In the genomic region with DNA sequence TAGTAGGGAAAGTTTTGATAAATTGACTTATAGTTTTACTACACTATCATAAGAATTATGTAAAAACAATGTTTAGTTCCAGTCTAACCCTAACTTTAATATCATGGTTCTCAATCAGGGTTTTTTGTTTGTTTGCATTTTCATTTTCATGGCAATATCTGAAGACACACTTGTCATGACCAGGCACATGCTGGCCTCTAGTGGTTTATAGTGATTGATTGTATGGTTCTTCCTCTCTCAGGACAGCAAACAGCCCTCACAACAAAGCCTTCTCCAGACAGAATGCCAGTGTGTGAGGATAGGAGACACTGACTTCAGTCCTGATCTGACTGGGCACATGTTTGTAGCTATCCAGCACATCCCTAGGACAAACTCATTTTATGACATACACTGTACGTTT, we compare ENCODE assay signal across 18 mouse cellular contexts. TPM values are rescaled to one million over a fixed set of nuclear protein-coding genes. Genes with fewer than 3 reads are reported as not detected.
DNase-seq lines count a peak whose midpoint lies in the region; ATAC-seq and TF ChIP-seq lines count a peak whose summit lies in the region.
"Had no signal": no experiment of that assay in that cellular context is flagged by ENCODE, and none has a peak within 500 bp of the region (broad histone marks: within the 10 kb centered on the region; RNA-seq: fewer than 3 reads in every experiment).

No protein-coding gene starts in this region.

- no peaks in the 10 kb centered on the region for H3K36me3 ChIP-seq in kidney, adult 2 months (ENCODE audit: control insufficient read depth, insufficient read depth, low read length)
- H3K36me3 ChIP-seq in kidney, embryonic 16.5 days (ENCODE audit: insufficient read depth, low read length), result no peaks in the 10 kb centered on the region
- no peaks in the 10 kb centered on the region for H3K36me3 ChIP-seq in midbrain, postnatal 0 days (ENCODE audit: insufficient read depth, low read length)
- no peaks in the 10 kb centered on the region for H3K36me3 ChIP-seq in midbrain, embryonic 13.5 days
- H3K36me3 ChIP-seq: hindbrain, embryonic 13.5 days; midbrain, embryonic 12.5 days had no signal

- H3K4me3 ChIP-seq in kidney, adult 2 months (ENCODE audit: insufficient read depth, low read depth, low read length), result no peak overlapping the region
- no peak overlapping the region for H3K4me3 ChIP-seq in kidney, embryonic 16.5 days (ENCODE audit: low read length)
- no peak overlapping the region for H3K4me3 ChIP-seq in midbrain, postnatal 0 days (ENCODE audit: low read depth, low read length)
- no peak overlapping the region for H3K4me3 ChIP-seq in midbrain, embryonic 13.5 days (replicated peaks)
- H3K4me3 ChIP-seq: hindbrain, embryonic 13.5 days; midbrain, embryonic 12.5 days had no signal

- TF ChIP-seq CTCF in kidney, adult 2 months (conservative IDR thresholded peaks at IDR 0.05; ENCODE audit: insufficient read depth, insufficient read length, low read depth, low read length), result no peak
- peak; percentile 40 for TF ChIP-seq CTCF in midbrain, postnatal 0 days (IDR thresholded peaks at IDR 0.05)

- H3K4me1 ChIP-seq in kidney, adult 2 months (ENCODE audit: control insufficient read depth, insufficient read depth, low read length), result no peaks in the 10 kb centered on the region
- H3K4me1 ChIP-seq in kidney, embryonic 16.5 days (ENCODE audit: insufficient read depth, low read length), result no peaks in the 10 kb centered on the region
- H3K4me1 ChIP-seq in midbrain, postnatal 0 days (ENCODE audit: insufficient read depth, low read length), result no peaks in the 10 kb centered on the region
- no peaks in the 10 kb centered on the region for H3K4me1 ChIP-seq in midbrain, embryonic 13.5 days (replicated peaks)
- H3K4me1 ChIP-seq: hindbrain, embryonic 13.5 days; midbrain, embryonic 12.5 days had no signal

- no peak for ATAC-seq in kidney, embryonic 16.5 days (ENCODE audit: low FRiP score, low TSS enrichment)
- no peak for ATAC-seq in midbrain, postnatal 0 days (ENCODE audit: low FRiP score)
- ATAC-seq in midbrain, embryonic 13.5 days, result no peak

- no peak for TF ChIP-seq POLR2A in kidney, adult 2 months (IDR thresholded peaks at IDR 0.05; ENCODE audit: low read depth, low read length)

- WGBS in kidney, adult 2 months, result 85% methylated on average over 1 of the region's 1 CpGs
- 74% methylated on average over 1 of the region's 1 CpGs for WGBS in kidney, embryonic 16.5 days
- 81% methylated on average over 1 of the region's 1 CpGs for WGBS in midbrain, postnatal 0 days
- WGBS in midbrain, embryonic 13.5 days, result 95% methylated on average over 1 of the region's 1 CpGs

- H3K9me3 ChIP-seq in kidney, embryonic 16.5 days (ENCODE audit: low read length), result no peaks in the 10 kb centered on the region
- H3K9me3 ChIP-seq in midbrain, postnatal 0 days (ENCODE audit: low read length), result no peaks in the 10 kb centered on the region
- no peaks in the 10 kb centered on the region for H3K9me3 ChIP-seq in midbrain, embryonic 13.5 days
- H3K9me3 ChIP-seq: hindbrain, embryonic 13.5 days; midbrain, embryonic 12.5 days had no signal

- no peak overlapping the region for H3K27ac ChIP-seq in kidney, adult 2 months (ENCODE audit: insufficient read depth, low read depth, low read length)
- H3K27ac ChIP-seq in kidney, embryonic 16.5 days (ENCODE audit: low read length), result no peak overlapping the region
- no peak overlapping the region for H3K27ac ChIP-seq in midbrain, postnatal 0 days (ENCODE audit: low read depth, low read length)
- H3K27ac ChIP-seq in midbrain, embryonic 13.5 days, result no peak overlapping the region
- H3K27ac ChIP-seq: hindbrain, embryonic 13.5 days; midbrain, embryonic 12.5 days had no signal

- H3K27me3 ChIP-seq in kidney, adult 2 months (replicated peaks; ENCODE audit: control insufficient read depth, insufficient read depth, low read length), result no peaks in the 10 kb centered on the region
- H3K27me3 ChIP-seq in kidney, embryonic 16.5 days (ENCODE audit: insufficient read depth, low read length), result no peaks in the 10 kb centered on the region
- no peaks in the 10 kb centered on the region for H3K27me3 ChIP-seq in midbrain, postnatal 0 days (ENCODE audit: insufficient read depth, low read length)
- H3K27me3 ChIP-seq in midbrain, embryonic 13.5 days, result no peaks in the 10 kb centered on the region
- H3K27me3 ChIP-seq: hindbrain, embryonic 13.5 days; midbrain, embryonic 12.5 days had no signal

- no peak overlapping the region for H3K4me2 ChIP-seq in kidney, embryonic 16.5 days (replicated peaks; ENCODE audit: low read depth, low read length)
- no peak overlapping the region for H3K4me2 ChIP-seq in midbrain, postnatal 0 days (ENCODE audit: low read depth, low read length, poor library complexity, severe bottlenecking)
- H3K4me2 ChIP-seq in midbrain, embryonic 13.5 days (replicated peaks), result no peak overlapping the region
- H3K4me2 ChIP-seq: hindbrain, embryonic 13.5 days; midbrain, embryonic 12.5 days had no signal

- DNase-seq in kidney, adult 2 months, result peak; percentile 46
- DNase-seq in midbrain, postnatal 0 days (ENCODE audit: low spot score), result no peak
- DNase-seq in adipocyte (ENCODE audit: low spot score), result peak; percentile 21
- DNase-seq in naive thymus-derived CD4-positive, alpha-beta T cell, adult 2 months (ENCODE audit: low read depth), result peak; percentile 47
- no peak for DNase-seq in embryo, embryonic 11 days
- DNase-seq: cerebellum, adult 2 months; retina, postnatal 1 day; spleen, adult 18-20 months had no signal

- H3K9ac ChIP-seq in kidney, embryonic 16.5 days (replicated peaks; ENCODE audit: low read length), result no peak overlapping the region
- no peak overlapping the region for H3K9ac ChIP-seq in midbrain, postnatal 0 days (replicated peaks; ENCODE audit: low read length, poor library complexity, severe bottlenecking)
- no peak overlapping the region for H3K9ac ChIP-seq in midbrain, embryonic 13.5 days (replicated peaks)
- H3K9ac ChIP-seq: hindbrain, embryonic 13.5 days; midbrain, embryonic 12.5 days had no signal

RNA-seq across cellular contexts. Expression of a gene that starts 13.2 kb away (rescaled TPM):
- not detected in 2 replicates for polyA plus RNA-seq in kidney, adult 2 months (2012; rRNA removed)
- polyA plus RNA-seq in kidney, embryonic 16.5 days (2015; fragmentation: Nextera tagmentation; extraction: Ambion mirVana), result not detected in 2 replicates
- not detected in 2 replicates for total RNA-seq in midbrain, postnatal 0 days (2014; rRNA removed)
- polyA plus RNA-seq in midbrain, postnatal 0 days (2015; fragmentation: Nextera tagmentation; extraction: Ambion mirVana), result not detected in 2 replicates
- not detected in 2 replicates for polyA plus RNA-seq in midbrain, embryonic 13.5 days (2015; fragmentation: Nextera tagmentation; extraction: Ambion mirVana)
- total RNA-seq: granulocyte monocyte progenitor cell, adult 5-6 weeks; layer of hippocampus, adult 8-10 months had no signal
- polyA plus RNA-seq: cerebellum, adult 2 months; frontal cortex, adult 2 months; hindbrain, embryonic 13.5 days; limb, embryonic 11.5 days; liver, embryonic 16.5 days; midbrain, embryonic 12.5 days; neural tube, embryonic 11.5 days had no signal

RNA-seq across cellular contexts. Expression of a gene that starts 17.4 kb away (rescaled TPM):
- not detected in 2 replicates for polyA plus RNA-seq in kidney, adult 2 months (2012; rRNA removed)
- not detected in 2 replicates for polyA plus RNA-seq in kidney, embryonic 16.5 days (2015; fragmentation: Nextera tagmentation; extraction: Ambion mirVana)
- total RNA-seq in midbrain, postnatal 0 days (2014; rRNA removed), result not detected in 2 replicates
- polyA plus RNA-seq in midbrain, postnatal 0 days (2015; fragmentation: Nextera tagmentation; extraction: Ambion mirVana), result not detected in 2 replicates
- not detected in 2 replicates for polyA plus RNA-seq in midbrain, embryonic 13.5 days (2015; fragmentation: Nextera tagmentation; extraction: Ambion mirVana)
- total RNA-seq: granulocyte monocyte progenitor cell, adult 5-6 weeks; layer of hippocampus, adult 8-10 months had no signal
- polyA plus RNA-seq: cerebellum, adult 2 months; frontal cortex, adult 2 months; hindbrain, embryonic 13.5 days; limb, embryonic 11.5 days; liver, embryonic 16.5 days; midbrain, embryonic 12.5 days; neural tube, embryonic 11.5 days had no signal

RNA-seq across cellular contexts. Expression of a gene that starts 27.1 kb away (rescaled TPM):
- not detected in 2 replicates for polyA plus RNA-seq in kidney, adult 2 months (2012; rRNA removed)
- not detected in 2 replicates for polyA plus RNA-seq in kidney, embryonic 16.5 days (2015; fragmentation: Nextera tagmentation; extraction: Ambion mirVana)
- total RNA-seq in midbrain, postnatal 0 days (2014; rRNA removed), result not detected in 2 replicates
- not detected in 2 replicates for polyA plus RNA-seq in midbrain, postnatal 0 days (2015; fragmentation: Nextera tagmentation; extraction: Ambion mirVana)
- polyA plus RNA-seq in midbrain, embryonic 13.5 days (2015; fragmentation: Nextera tagmentation; extraction: Ambion mirVana), result not detected in 2 replicates
- total RNA-seq: granulocyte monocyte progenitor cell, adult 5-6 weeks; layer of hippocampus, adult 8-10 months had no signal
- polyA plus RNA-seq: cerebellum, adult 2 months; frontal cortex, adult 2 months; hindbrain, embryonic 13.5 days; limb, embryonic 11.5 days; liver, embryonic 16.5 days; midbrain, embryonic 12.5 days; neural tube, embryonic 11.5 days had no signal

RNA-seq across cellular contexts. Expression of a gene that starts 30.1 kb away (rescaled TPM):
- not detected in 2 replicates for polyA plus RNA-seq in kidney, adult 2 months (2012; rRNA removed)
- not detected in 2 replicates for polyA plus RNA-seq in kidney, embryonic 16.5 days (2015; fragmentation: Nextera tagmentation; extraction: Ambion mirVana)
- not detected in 2 replicates for total RNA-seq in midbrain, postnatal 0 days (2014; rRNA removed)
- not detected in 2 replicates for polyA plus RNA-seq in midbrain, postnatal 0 days (2015; fragmentation: Nextera tagmentation; extraction: Ambion mirVana)
- polyA plus RNA-seq in midbrain, embryonic 13.5 days (2015; fragmentation: Nextera tagmentation; extraction: Ambion mirVana), result not detected in 2 replicates
- total RNA-seq: granulocyte monocyte progenitor cell, adult 5-6 weeks; layer of hippocampus, adult 8-10 months had no signal
- polyA plus RNA-seq: cerebellum, adult 2 months; frontal cortex, adult 2 months; hindbrain, embryonic 13.5 days; limb, embryonic 11.5 days; liver, embryonic 16.5 days; midbrain, embryonic 12.5 days; neural tube, embryonic 11.5 days had no signal

RNA-seq across cellular contexts. Expression of a gene that starts 42.0 kb away (rescaled TPM):
- not detected in 2 replicates for polyA plus RNA-seq in kidney, adult 2 months (2012; rRNA removed)
- not detected in 2 replicates for polyA plus RNA-seq in kidney, embryonic 16.5 days (2015; fragmentation: Nextera tagmentation; extraction: Ambion mirVana)
- total RNA-seq in midbrain, postnatal 0 days (2014; rRNA removed), result not detected in 2 replicates
- polyA plus RNA-seq in midbrain, postnatal 0 days (2015; fragmentation: Nextera tagmentation; extraction: Ambion mirVana), result not detected in 2 replicates
- not detected in 2 replicates for polyA plus RNA-seq in midbrain, embryonic 13.5 days (2015; fragmentation: Nextera tagmentation; extraction: Ambion mirVana)
- total RNA-seq: granulocyte monocyte progenitor cell, adult 5-6 weeks; layer of hippocampus, adult 8-10 months had no signal
- polyA plus RNA-seq: cerebellum, adult 2 months; frontal cortex, adult 2 months; hindbrain, embryonic 13.5 days; limb, embryonic 11.5 days; liver, embryonic 16.5 days; midbrain, embryonic 12.5 days; neural tube, embryonic 11.5 days had no signal

Comparison
In these comparisons a context has a peak if more than half of its experiments do, and no peak if none do; other contexts are left out.
1. DNase-seq: peak in kidney, adult 2 months (single experiment), adipocyte (single experiment) and naive thymus-derived CD4-positive, alpha-beta T cell, adult 2 months (single experiment); none in midbrain, postnatal 0 days (single experiment) and embryo, embryonic 11 days (single experiment).